ENCODE assay signal across 14 mouse cellular contexts in genomic region chr3:102086283-102086682, GRCm38 (mm10). TPM values are rescaled to one million over a fixed set of nuclear protein-coding genes. Genes with fewer than 3 reads are reported as not detected.
DNase-seq lines count a peak whose midpoint lies in the region; ATAC-seq lines count a peak whose summit lies in the region.
"Had no signal": no experiment of that assay in that cellular context is flagged by ENCODE, and none has a peak within 500 bp of the region (broad histone marks: within the 10 kb centered on the region; RNA-seq: fewer than 3 reads in every experiment).

Gene Casq2 (plus strand): TSS chr3:102086415.

- no peak within 1 kb of the TSS for H3K4me2 ChIP-seq in embryonic facial prominence, embryonic 12.5 days (replicated peaks)
- no peak within 1 kb of the TSS for H3K4me2 ChIP-seq in embryonic facial prominence, embryonic 15.5 days (replicated peaks)
- no peak within 1 kb of the TSS for H3K4me2 ChIP-seq in forebrain, embryonic 14.5 days (ENCODE audit: low read length)

- H3K27me3 ChIP-seq in embryonic facial prominence, embryonic 12.5 days = peaks cover 17% of the 10 kb centered on the region
- peaks cover 49% of the 10 kb centered on the region for H3K27me3 ChIP-seq in embryonic facial prominence, embryonic 10.5 days (replicated peaks; ENCODE audit: low read depth, poor library complexity, severe bottlenecking)
- no peaks in the 10 kb centered on the region for H3K27me3 ChIP-seq in embryonic facial prominence, embryonic 15.5 days
- no peaks in the 10 kb centered on the region for H3K27me3 ChIP-seq in forebrain, embryonic 14.5 days (replicated peaks; ENCODE audit: control insufficient read depth, insufficient read depth, low read length)

- no peak within 1 kb of the TSS for H3K27ac ChIP-seq in embryonic facial prominence, embryonic 12.5 days
- no peak within 1 kb of the TSS for H3K27ac ChIP-seq in embryonic facial prominence, embryonic 10.5 days (replicated peaks)
- H3K27ac ChIP-seq in embryonic facial prominence, embryonic 15.5 days (replicated peaks) = no peak within 1 kb of the TSS; the same call in 1 of the 2 replicates
- H3K27ac ChIP-seq in forebrain, embryonic 14.5 days (ENCODE audit: low read depth, low read length) = no peak within 1 kb of the TSS

- no peaks in the 10 kb centered on the region for H3K36me3 ChIP-seq in embryonic facial prominence, embryonic 12.5 days
- H3K36me3 ChIP-seq in embryonic facial prominence, embryonic 10.5 days (replicated peaks) = no peaks in the 10 kb centered on the region
- H3K36me3 ChIP-seq in embryonic facial prominence, embryonic 15.5 days = no peaks in the 10 kb centered on the region
- no peaks in the 10 kb centered on the region for H3K36me3 ChIP-seq in forebrain, embryonic 14.5 days (ENCODE audit: control insufficient read depth, insufficient read depth, low read length)

- no peak for ATAC-seq in embryonic facial prominence, embryonic 12.5 days (ENCODE audit: insufficient number of reproducible peaks, insufficient read depth, low FRiP score, low TSS enrichment)
- ATAC-seq in embryonic facial prominence, embryonic 15.5 days (ENCODE audit: insufficient number of reproducible peaks, low FRiP score, low TSS enrichment, low read depth) = no peak; the same call in 1 of the 2 replicates
- ATAC-seq in forebrain, embryonic 14.5 days = no peak
- no peak for ATAC-seq in megakaryocyte, adult 5-6 weeks (ENCODE audit: poor library complexity, severe bottlenecking)
- ATAC-seq: forebrain, embryonic 16.5 days; hindbrain, embryonic 16.5 days had no signal

- 72% methylated on average over 4 of the region's 4 CpGs for WGBS in embryonic facial prominence, embryonic 12.5 days
- WGBS in embryonic facial prominence, embryonic 10.5 days = 76% methylated on average over 4 of the region's 4 CpGs
- 63% methylated on average over 4 of the region's 4 CpGs for WGBS in embryonic facial prominence, embryonic 15.5 days
- WGBS in forebrain, embryonic 14.5 days = 76% methylated on average over 4 of the region's 4 CpGs

- no peak within 1 kb of the TSS for H3K9ac ChIP-seq in embryonic facial prominence, embryonic 12.5 days
- no peak within 1 kb of the TSS for H3K9ac ChIP-seq in embryonic facial prominence, embryonic 15.5 days
- no peak within 1 kb of the TSS for H3K9ac ChIP-seq in forebrain, embryonic 14.5 days (ENCODE audit: low read length)

- intact Hi-C loops in heart, postnatal 25 days (cut with DNase I) = no loop called here

- H3K9me3 ChIP-seq in embryonic facial prominence, embryonic 12.5 days = no peaks in the 10 kb centered on the region
- H3K9me3 ChIP-seq in embryonic facial prominence, embryonic 10.5 days = no peaks in the 10 kb centered on the region
- no peaks in the 10 kb centered on the region for H3K9me3 ChIP-seq in embryonic facial prominence, embryonic 15.5 days (replicated peaks)
- no peaks in the 10 kb centered on the region for H3K9me3 ChIP-seq in forebrain, embryonic 14.5 days (replicated peaks; ENCODE audit: control insufficient read depth, low read length)

- H3K4me3 ChIP-seq in embryonic facial prominence, embryonic 12.5 days = no peak within 1 kb of the TSS
- no peak within 1 kb of the TSS for H3K4me3 ChIP-seq in embryonic facial prominence, embryonic 10.5 days
- H3K4me3 ChIP-seq in embryonic facial prominence, embryonic 15.5 days (replicated peaks) = peak within 1 kb of the TSS; percentile 1; the same call in 1 of the 2 replicates
- H3K4me3 ChIP-seq in forebrain, embryonic 14.5 days (ENCODE audit: low read depth, low read length) = no peak within 1 kb of the TSS

- no peak for DNase-seq in embryonic facial prominence, embryonic 10.5 days (ENCODE audit: low spot score)
- peak; percentile 52 for DNase-seq in heart, adult 8-10 months (ENCODE audit: low spot score)
- no peak for DNase-seq in heart, postnatal 25 days (ENCODE audit: low spot score)
- DNase-seq in forebrain, embryonic 14.5 days (ENCODE audit: low spot score) = no peak
- no peak for DNase-seq in frontal cortex, postnatal 10 days (ENCODE audit: low spot score in 2 of 2)
- DNase-seq: cerebellum, adult 8-10 months; lung, postnatal 4 days; spleen, adult 18-20 months had no signal

- no peaks in the 10 kb centered on the region for H3K4me1 ChIP-seq in embryonic facial prominence, embryonic 12.5 days
- H3K4me1 ChIP-seq in embryonic facial prominence, embryonic 10.5 days = peaks cover 28% of the 10 kb centered on the region
- 0 out of 2 replicates have a peak, but pooled peaks cover 7% of the 10 kb centered on the region for H3K4me1 ChIP-seq in embryonic facial prominence, embryonic 15.5 days
- no peaks in the 10 kb centered on the region for H3K4me1 ChIP-seq in forebrain, embryonic 14.5 days (ENCODE audit: control insufficient read depth, insufficient read depth, low read length)

RNA-seq across cellular contexts. Expression of gene Casq2, which starts in this region (rescaled TPM):
- 10.3 and 11.3 TPM in 2 replicates for polyA plus RNA-seq in embryonic facial prominence, embryonic 12.5 days (2016; fragmentation: Nextera tagmentation; extraction: Ambion mirVana)
- polyA plus RNA-seq in embryonic facial prominence, embryonic 10.5 days (2016; fragmentation: Nextera tagmentation; extraction: Ambion mirVana) = 0.10 and 0.16 TPM in 2 replicates
- 77.5 and 101 TPM in 2 replicates for polyA plus RNA-seq in embryonic facial prominence, embryonic 15.5 days (2015; fragmentation: Nextera tagmentation; extraction: Ambion mirVana)
- 1,000 to 10,000 TPM in 1 of 4 experiments, 100 to 1,000 TPM in 3; 901 to 1,105 (median 935) TPM for total RNA-seq in heart, adult 8-10 months (2022)
- 1,000 to 10,000 TPM; 1,096 to 1,107 TPM for total RNA-seq in heart, postnatal 25 days (2021)
- polyA plus RNA-seq in forebrain, embryonic 14.5 days (2014; fragmentation: Nextera tagmentation; extraction: Ambion mirVana) = 0.48 TPM in 2 replicates
- total RNA-seq in megakaryocyte, adult 5-6 weeks (2015) = not detected in 2 replicates
- total RNA-seq in megakaryocyte, adult 5-6 weeks (2017) = not detected in 2 replicates
- total RNA-seq: monocyte, adult 5-6 weeks had no signal

Comparison
In these comparisons a context has a peak if more than half of its experiments do, and no peak if none do; other contexts are left out.
1. RNA of gene Casq2 (total RNA-seq): 1,096 to 1,107 TPM in heart, postnatal 25 days and 901 to 1,105 TPM in heart, adult 8-10 months; not detected in megakaryocyte, adult 5-6 weeks; every median in the first group is over 100 times any median in the second.